Mouse (Mus musculus): Measurements from ENCODE around the gene Trub2. TPM values are rescaled to one million over a fixed set of nuclear protein-coding genes. Genes with fewer than 3 reads are reported as not detected.

The Trub2 gene
- polyA plus RNA-seq, 1 experiment from 2014 or later: 11.1 TPM

DNA sequence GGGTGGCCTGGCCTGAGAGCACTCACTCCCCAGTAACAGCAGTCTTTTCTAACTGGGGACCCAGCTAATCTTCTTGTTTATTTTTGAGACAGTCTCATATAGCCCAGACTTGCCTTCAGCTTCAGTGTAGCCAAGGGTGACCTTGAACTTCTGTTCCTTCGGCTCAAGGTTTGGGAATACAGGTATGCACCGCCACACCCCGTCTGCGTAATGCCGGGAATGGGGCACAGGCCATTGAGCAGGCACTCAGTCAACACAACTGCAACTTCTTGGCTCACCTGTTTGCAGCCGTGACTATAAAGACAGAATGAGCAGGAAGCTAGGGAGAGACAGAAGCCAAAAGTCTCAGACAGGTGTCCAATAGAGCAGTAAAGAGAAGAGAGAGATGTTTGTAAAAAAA lies 44.0 kb downstream of the Trub2 start:
- H3K4me1 ChIP-seq (replicated peaks): peaks cover 7% of the 10 kb centered on the region; the same call in 1 of the 2 replicates
- no peak for ATAC-seq (ENCODE audit: insufficient read depth)
- H3K27me3 ChIP-seq: peaks cover 45% of the 10 kb centered on the region
- WGBS (ENCODE audit: insufficient replicate concordance): 79% methylated on average over 6 of the region's 6 CpGs
- no peak overlapping the region for H3K4me3 ChIP-seq (replicated peaks)
- H3K36me3 ChIP-seq (replicated peaks): no peaks in the 10 kb centered on the region
- H3K9ac ChIP-seq: no peak overlapping the region
- H3K9me3 ChIP-seq (replicated peaks): no peaks in the 10 kb centered on the region
- H3K4me2 ChIP-seq: no peak overlapping the region
- H3K27ac ChIP-seq (replicated peaks): no peak overlapping the region

DNA sequence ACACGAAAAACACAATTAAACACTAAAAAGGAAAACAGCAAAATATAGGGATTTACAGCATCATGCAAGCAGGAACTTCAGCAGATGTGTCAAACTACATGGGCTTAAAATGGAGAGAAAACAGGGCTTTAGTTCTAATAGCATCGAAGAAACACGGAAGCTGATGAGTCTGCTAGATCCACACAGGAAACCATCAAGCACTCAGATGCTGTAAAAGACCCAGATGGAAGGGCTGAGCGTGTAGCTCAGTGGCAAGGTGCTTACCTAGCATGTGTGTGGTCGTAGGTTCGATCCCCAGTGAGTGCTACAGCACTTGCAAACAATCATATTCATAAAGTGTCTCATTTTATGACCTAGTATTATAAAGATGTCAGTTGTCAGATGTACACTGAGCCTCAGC lies 47.1 kb downstream of the Trub2 start:
- peaks cover 28% of the 10 kb centered on the region for H3K4me1 ChIP-seq (replicated peaks)
- peaks cover 25% of the 10 kb centered on the region for H3K36me3 ChIP-seq (replicated peaks)
- WGBS (ENCODE audit: insufficient replicate concordance): 65% methylated on average over 6 of the region's 6 CpGs
- ATAC-seq (ENCODE audit: insufficient read depth): no peak
- no peaks in the 10 kb centered on the region for H3K9me3 ChIP-seq (replicated peaks)
- H3K9ac ChIP-seq: no peak overlapping the region
- peaks cover 15% of the 10 kb centered on the region for H3K27me3 ChIP-seq
- no peak overlapping the region for H3K27ac ChIP-seq (replicated peaks)
- H3K4me2 ChIP-seq: no peak overlapping the region
- no peak overlapping the region for H3K4me3 ChIP-seq (replicated peaks)

DNA sequence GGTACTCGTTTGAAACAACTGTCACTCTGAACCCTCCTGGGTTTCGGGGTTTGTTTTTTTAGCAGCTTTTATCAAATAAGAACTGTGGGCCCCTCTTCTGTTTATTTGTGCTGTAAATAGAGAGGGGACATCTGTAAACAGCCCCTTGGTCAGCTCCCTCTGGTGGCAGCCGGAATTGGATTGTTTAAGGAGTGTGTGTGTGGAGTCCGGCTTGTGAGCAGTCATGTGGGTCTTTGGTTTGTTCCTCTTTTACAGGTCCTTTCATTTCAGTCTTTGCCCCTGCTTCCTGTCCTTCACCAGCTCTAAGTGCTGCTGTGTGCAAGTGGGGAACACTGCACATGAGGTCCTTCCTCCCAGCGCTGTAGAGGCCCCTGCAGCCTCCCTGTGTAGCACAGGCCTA lies 48.9 kb downstream of the Trub2 start:
- Histone ChIP-seq H3K4me1 (replicated peaks) (peaks cover 28% of the 10 kb centered on the region), H3K4me2 (no peak overlapping the region), H3K36me3 (replicated peaks) (peaks cover 41% of the 10 kb centered on the region), H3K4me3 (replicated peaks) (no peak overlapping the region), H3K27me3 (no peaks in the 10 kb centered on the region), H3K9ac (no peak overlapping the region), H3K27ac (replicated peaks) (peak overlapping the region; percentile 51), H3K9me3 (replicated peaks) (no peaks in the 10 kb centered on the region)
- 35% methylated on average over 5 of the region's 5 CpGs for WGBS (ENCODE audit: insufficient replicate concordance)
- no peak for ATAC-seq (ENCODE audit: insufficient read depth)

DNA sequence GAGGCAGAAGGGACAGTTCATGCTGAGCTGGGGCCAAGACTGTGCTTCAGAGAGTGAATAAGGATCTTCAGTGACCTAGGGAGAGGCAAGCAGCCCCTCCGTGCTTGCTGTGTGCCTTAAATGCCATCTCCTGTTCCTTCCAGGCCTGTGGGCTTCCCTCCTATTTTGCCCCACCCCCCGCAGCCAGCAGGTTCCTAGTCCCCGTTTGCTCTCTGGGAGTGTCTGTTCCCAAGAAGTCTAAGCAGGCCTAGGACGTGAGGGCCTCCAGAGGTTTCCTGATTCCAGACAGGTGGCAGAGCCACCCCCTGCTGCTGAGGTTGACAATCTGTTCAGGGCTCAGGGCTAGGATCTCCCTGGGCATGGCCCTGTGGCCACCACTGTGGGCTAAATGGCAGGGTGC lies 49.5 kb downstream of the Trub2 start:
- Histone ChIP-seq H3K27me3 (no peaks in the 10 kb centered on the region), H3K9me3 (replicated peaks) (no peaks in the 10 kb centered on the region), H3K36me3 (replicated peaks) (peaks cover 46% of the 10 kb centered on the region), H3K27ac (replicated peaks) (peak overlapping the region; percentile 51), H3K4me2 (no peak overlapping the region), H3K4me1 (replicated peaks) (peaks cover 28% of the 10 kb centered on the region), H3K4me3 (replicated peaks) (no peak overlapping the region), H3K9ac (no peak overlapping the region)
- WGBS (ENCODE audit: insufficient replicate concordance): 54% methylated on average over 4 of the region's 4 CpGs
- no peak for ATAC-seq (ENCODE audit: insufficient read depth)

- WGBS (ENCODE audit: insufficient replicate concordance): 80% methylated on average over 12 of the region's 12 CpGs
- Histone ChIP-seq H3K9ac (no peak overlapping the region), H3K36me3 (replicated peaks) (peaks cover 59% of the 10 kb centered on the region), H3K4me3 (replicated peaks) (no peak overlapping the region), H3K4me2 (no peak overlapping the region), H3K27me3 (no peaks in the 10 kb centered on the region), H3K9me3 (replicated peaks) (no peaks in the 10 kb centered on the region), H3K27ac (replicated peaks) (peak overlapping the region; percentile 33), H3K4me1 (replicated peaks) (peaks cover 28% of the 10 kb centered on the region)
- ATAC-seq (ENCODE audit: insufficient read depth): peak; percentile 46
Measured at GRCm38 (mm10) chr2:29737209-29737925, 50.9 kb downstream of the Trub2 start.

DNA sequence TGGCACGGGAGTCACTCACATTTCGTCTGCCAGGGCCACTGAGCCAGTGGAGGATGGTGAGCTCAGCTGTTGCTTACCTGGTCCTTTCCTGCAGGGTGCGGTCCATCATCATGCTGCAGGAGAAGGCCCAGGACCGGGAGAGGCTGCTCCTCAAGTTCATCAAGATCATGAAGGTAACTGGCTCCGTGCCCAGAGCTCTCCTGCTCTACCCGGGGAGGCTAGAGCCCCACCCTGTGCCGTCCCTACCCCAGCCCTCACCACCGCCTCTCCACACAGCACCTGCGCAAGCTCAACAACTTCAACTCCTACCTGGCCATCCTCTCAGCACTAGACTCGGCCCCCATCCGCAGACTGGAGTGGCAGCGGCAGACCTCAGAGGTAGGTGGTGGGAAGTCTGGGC lies 52.6 kb downstream of the Trub2 start:
- H3K9me3 ChIP-seq (replicated peaks): no peaks in the 10 kb centered on the region
- H3K27ac ChIP-seq (replicated peaks): no peak overlapping the region
- H3K27me3 ChIP-seq: no peaks in the 10 kb centered on the region
- H3K4me2 ChIP-seq: no peak overlapping the region
- 78% methylated on average over 12 of the region's 12 CpGs for WGBS (ENCODE audit: insufficient replicate concordance)
- peaks cover 28% of the 10 kb centered on the region for H3K4me1 ChIP-seq (replicated peaks)
- peaks cover 62% of the 10 kb centered on the region for H3K36me3 ChIP-seq (replicated peaks)
- no peak for ATAC-seq (ENCODE audit: insufficient read depth)
- no peak overlapping the region for H3K9ac ChIP-seq
- H3K4me3 ChIP-seq (replicated peaks): no peak overlapping the region

- 83% methylated on average over 5 of the region's 5 CpGs for WGBS (ENCODE audit: insufficient replicate concordance)
- no peak for ATAC-seq (ENCODE audit: insufficient read depth)
- no peaks in the 10 kb centered on the region for H3K9me3 ChIP-seq (replicated peaks)
Measured at GRCm38 (mm10) chr2:29733348-29733747, 55.0 kb downstream of the Trub2 start.

DNA sequence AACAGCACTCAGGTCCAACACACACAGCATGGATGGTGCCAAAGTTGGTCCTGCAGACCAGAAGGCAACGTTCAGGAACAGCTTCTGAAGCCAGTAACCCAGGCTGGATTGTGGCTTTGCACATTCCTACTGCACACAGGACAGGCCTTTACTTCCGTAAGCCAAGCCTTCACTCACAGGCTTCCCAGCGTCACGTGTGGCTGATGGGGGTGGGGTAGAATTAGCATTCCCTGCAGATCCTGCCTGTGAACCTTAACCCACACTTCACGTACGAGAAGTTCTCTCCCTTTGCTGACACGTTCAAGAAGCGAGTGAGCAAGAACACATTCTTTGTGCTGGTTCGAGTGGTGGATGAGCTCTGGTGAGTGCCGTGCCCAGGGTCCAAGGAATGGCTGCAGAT lies 55.7 kb downstream of the Trub2 start:
- no peak overlapping the region for H3K9ac ChIP-seq
- H3K9me3 ChIP-seq (replicated peaks): no peaks in the 10 kb centered on the region
- ATAC-seq (ENCODE audit: insufficient read depth): no peak
- peaks cover 72% of the 10 kb centered on the region for H3K36me3 ChIP-seq (replicated peaks)
- H3K27me3 ChIP-seq: no peaks in the 10 kb centered on the region
- no peak overlapping the region for H3K4me3 ChIP-seq (replicated peaks)
- H3K4me1 ChIP-seq (replicated peaks): 0 out of 2 replicates have a peak, but pooled peaks cover 4% of the 10 kb centered on the region
- no peak overlapping the region for H3K27ac ChIP-seq (replicated peaks)
- no peak overlapping the region for H3K4me2 ChIP-seq
- 84% methylated on average over 10 of the region's 10 CpGs for WGBS (ENCODE audit: insufficient replicate concordance)

More at GRCm38 (mm10) chr2:29733348-29733747, 55.0 kb downstream of the Trub2 start:
- peaks cover 12% of the 10 kb centered on the region; the same call in 1 of the 2 replicates for H3K4me1 ChIP-seq (replicated peaks)
- H3K9ac ChIP-seq: no peak overlapping the region
- H3K36me3 ChIP-seq (replicated peaks): peaks cover 73% of the 10 kb centered on the region
- no peak overlapping the region for H3K4me3 ChIP-seq (replicated peaks)
- no peaks in the 10 kb centered on the region for H3K27me3 ChIP-seq
- H3K27ac ChIP-seq (replicated peaks): no peak overlapping the region
- no peak overlapping the region for H3K4me2 ChIP-seq

DNA sequence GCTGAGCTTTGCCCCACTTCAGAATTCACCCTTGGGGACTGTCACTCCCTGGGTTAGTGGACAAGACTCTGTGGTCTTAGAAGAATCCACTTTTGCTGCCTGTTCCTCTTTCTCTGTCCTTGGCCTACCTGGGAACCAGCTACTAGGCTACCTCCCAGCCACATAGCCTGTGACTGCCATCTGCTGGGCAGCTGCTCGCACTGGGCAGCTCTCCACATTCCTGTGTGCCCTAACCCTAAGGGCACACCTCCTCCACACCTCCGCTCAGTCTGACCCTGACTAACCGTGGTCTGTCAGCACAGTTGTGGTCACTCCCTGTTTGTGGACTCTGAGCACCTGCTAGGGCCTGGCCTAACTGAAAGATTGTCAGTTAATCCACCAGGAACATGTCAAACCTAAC lies 56.8 kb downstream of the Trub2 start:
- no peak overlapping the region for H3K4me3 ChIP-seq (replicated peaks)
- H3K9me3 ChIP-seq (replicated peaks): no peaks in the 10 kb centered on the region
- H3K9ac ChIP-seq: no peak overlapping the region
- no peak overlapping the region for H3K4me2 ChIP-seq
- no peaks in the 10 kb centered on the region for H3K4me1 ChIP-seq (replicated peaks)
- H3K27me3 ChIP-seq: no peaks in the 10 kb centered on the region
- WGBS (ENCODE audit: insufficient replicate concordance): 63% methylated on average over 3 of the region's 3 CpGs
- H3K36me3 ChIP-seq (replicated peaks): peaks cover 72% of the 10 kb centered on the region
- ATAC-seq (ENCODE audit: insufficient read depth): no peak
- H3K27ac ChIP-seq (replicated peaks): no peak overlapping the region

DNA sequence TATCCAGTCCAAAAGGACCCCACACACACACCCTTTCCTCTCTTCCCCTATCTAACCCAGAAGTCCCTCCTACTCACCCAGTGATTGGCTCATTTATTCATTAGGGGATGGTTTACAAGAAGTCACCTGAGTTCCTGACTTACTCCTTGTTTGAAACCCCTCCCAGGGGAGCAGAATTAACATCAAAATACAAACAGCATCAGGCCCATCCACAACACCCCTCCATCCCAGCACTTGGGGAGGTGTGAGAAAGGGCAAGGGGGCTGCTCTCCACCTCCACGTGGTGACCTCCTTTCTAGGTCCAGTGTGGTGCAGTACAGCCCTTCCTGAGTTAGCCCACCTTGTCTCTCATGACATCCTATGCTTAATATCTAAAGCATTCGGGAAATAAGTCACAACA lies 58.8 kb downstream of the Trub2 start:
- H3K36me3 ChIP-seq (replicated peaks): peaks cover 73% of the 10 kb centered on the region
- no peaks in the 10 kb centered on the region for H3K4me1 ChIP-seq (replicated peaks)
- no peak overlapping the region for H3K4me2 ChIP-seq
- no peak overlapping the region for H3K4me3 ChIP-seq (replicated peaks)
- H3K27me3 ChIP-seq: no peaks in the 10 kb centered on the region
- WGBS (ENCODE audit: insufficient replicate concordance): 52% methylated on average over 2 of the region's 2 CpGs
- no peak for ATAC-seq (ENCODE audit: insufficient read depth)
- H3K27ac ChIP-seq (replicated peaks): no peak overlapping the region
- H3K9ac ChIP-seq: no peak overlapping the region
- no peaks in the 10 kb centered on the region for H3K9me3 ChIP-seq (replicated peaks)

GRCm38 (mm10) chr2:29724664-29725365 lies 63.5 kb downstream of the Trub2 start:
- 24% methylated on average over 5 of the region's 5 CpGs for WGBS (ENCODE audit: insufficient replicate concordance)
- Histone ChIP-seq H3K9me3 (replicated peaks) (no peaks in the 10 kb centered on the region), H3K4me1 (replicated peaks) (peaks cover 3% of the 10 kb centered on the region; the same call in 1 of the 2 replicates), H3K27me3 (no peaks in the 10 kb centered on the region), H3K4me2 (no peak overlapping the region), H3K36me3 (replicated peaks) (peaks cover 70% of the 10 kb centered on the region), H3K4me3 (replicated peaks) (no peak overlapping the region), H3K27ac (replicated peaks) (no peak overlapping the region), H3K9ac (no peak overlapping the region)
- ATAC-seq (ENCODE audit: insufficient read depth): no peak

Data from liver, embryonic 15.5 days (tissue).